Mouse (Mus musculus) embryo, embryonic 10.5 days (tissue): ENCODE measurements at regions not wholly inside any gene's neighbourhood (a gene's known extent, or its start where the extent isn't known, plus 50 kb on each side); places are given as distances from the start of the nearest gene placed in this dataset.
A peak's percentile ranks its signal among the peaks of the same experiment; 100 is the strongest.

Source experiments
- DNase-seq: peaks from one replicate; pipeline ENCODE4 v3.0.0-alpha.2; 2015; ENCODE audit warnings: low spot score

DNA sequence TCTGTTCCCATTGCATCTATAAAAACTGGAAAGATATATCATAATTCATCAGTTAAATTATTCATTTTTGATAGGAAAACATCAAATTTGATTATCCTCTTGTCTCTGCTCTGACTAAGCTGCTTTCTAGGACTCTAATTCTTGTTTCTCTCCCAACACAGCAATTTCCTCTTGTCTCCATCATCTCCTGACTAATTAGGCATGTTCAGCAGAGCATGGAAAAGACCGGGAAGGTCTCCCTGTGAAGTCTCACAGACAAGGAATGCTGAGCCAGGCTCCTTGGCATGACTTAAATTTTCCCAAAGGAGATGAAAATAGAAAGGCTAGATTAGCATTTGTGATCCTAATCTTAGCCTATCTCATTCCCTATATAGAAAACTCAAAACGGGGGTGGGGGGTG, 192.3 kb downstream of the Chrna7 start:
- peak; percentile 9 for DNase-seq

GRCm38 (mm10) chr7:63018859-63019575, 193.4 kb downstream of the Chrna7 start:
- peak; percentile 15 for DNase-seq

DNA sequence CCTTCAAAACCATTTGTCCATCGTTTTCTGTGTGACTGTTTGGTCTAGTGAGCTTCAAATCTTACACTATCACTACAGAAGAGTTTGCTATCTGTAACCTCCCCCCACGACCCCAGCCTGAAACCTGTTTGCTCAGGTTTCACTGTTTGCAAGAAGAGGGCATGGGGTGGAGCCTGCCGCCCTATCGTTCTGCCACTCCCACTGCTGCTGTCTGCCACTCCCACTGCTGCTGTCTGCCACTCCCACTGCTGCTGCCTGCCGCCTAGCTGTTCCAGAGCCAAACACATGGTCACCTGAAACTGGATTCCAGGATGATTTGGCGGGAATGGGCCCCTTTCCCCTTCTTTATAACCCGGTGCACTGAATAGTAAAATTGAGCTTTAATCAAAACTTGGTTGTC, 157.6 kb upstream of the A26c2 start:
- DNase-seq = peak; percentile 10
